Mouse (Mus musculus) embryonic facial prominence, embryonic 10.5 days (tissue): ENCODE results near the gene Ubald2. TPM values are rescaled to one million over a fixed set of nuclear protein-coding genes. Genes with fewer than 3 reads are reported as not detected.

ENCODE experiments used
- DNase-seq: peaks from one replicate; pipeline ENCODE4 v3.0.0-alpha.2; 2017; ENCODE audit warnings: low spot score
- H3K27ac ChIP-seq: fragments of 300-500 bp; sonication (generic); replicated peaks from 2 replicates; pipeline ENCODE4 v1.5.1; 2016; ENCODE audit warnings: mild to moderate bottlenecking
- H3K27me3 ChIP-seq: fragments of 300-500 bp; sonication (generic); replicated peaks from 2 replicates; pipeline ENCODE4 v1.6.1; 2016; ENCODE audit warnings: low read depth, mild to moderate bottlenecking; ENCODE audit not compliant: poor library complexity, severe bottlenecking
- H3K36me3 ChIP-seq: fragments of 300-500 bp; sonication (generic); replicated peaks from 2 replicates; pipeline ENCODE4 v1.6.1; 2016; ENCODE audit warnings: mild to moderate bottlenecking, moderate library complexity
- H3K4me1 ChIP-seq: fragments of 300-500 bp; sonication (generic); 2 replicates; pipeline ENCODE4 v1.6.1; 2016
- H3K4me3 ChIP-seq: fragments of 300-500 bp; sonication (generic); 2 replicates; pipeline ENCODE4 v1.5.1; 2016; ENCODE audit warnings: mild to moderate bottlenecking, moderate library complexity
- H3K9me3 ChIP-seq: fragments of 300-500 bp; sonication (generic); 2 replicates; pipeline ENCODE4 v1.6.1; 2016; ENCODE audit warnings: mild to moderate bottlenecking
- WGBS: fragments of 180-500 bp; shearing (Covaris S2); methylation state at CpG from one replicate; pipeline ENCODE4 v1.1.7; 2016; 5-methylcytosine and 5-hydroxymethylcytosine counted together
- polyA plus RNA-seq: library from polyadenylated mRNA; unstranded; fragments of >200 nt; fragmentation: Nextera tagmentation; extraction: Ambion mirVana; gene quantifications from 2 replicates; pipeline ENCODE4 v1.2.1, GENCODE M21; 2016

Gene Ubald2
- polyA plus RNA-seq, 1 experiment from 2014 or later: 43.7 TPM

DNA sequence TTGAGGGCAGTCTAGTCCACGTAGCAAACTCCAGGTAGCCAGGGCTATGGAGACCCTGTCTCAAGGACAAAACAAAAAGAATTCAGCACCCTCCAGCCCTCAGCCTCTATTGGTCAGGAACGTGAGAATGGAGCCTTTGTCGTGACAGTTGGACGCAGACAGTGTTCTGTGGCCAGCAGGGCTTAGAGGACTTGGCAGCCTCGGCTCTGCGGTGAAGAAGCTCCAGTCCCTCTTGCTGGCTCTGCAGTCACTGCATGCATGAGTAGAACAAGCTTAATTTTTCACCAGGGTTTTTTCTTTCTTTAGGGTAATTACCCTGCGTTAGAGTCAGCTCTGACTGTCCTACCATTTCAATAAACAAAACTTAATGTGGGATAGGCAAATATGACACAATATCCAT, 47.9 kb downstream of the Ubald2 start:
- H3K36me3 ChIP-seq: peaks cover 100% of the 10 kb centered on the region
- no peak overlapping the region for H3K27ac ChIP-seq
- peaks cover 20% of the 10 kb centered on the region for H3K4me1 ChIP-seq
- H3K4me3 ChIP-seq: no peak overlapping the region
- DNase-seq: no peak
- H3K9me3 ChIP-seq: 0 out of 2 replicates have a peak, but pooled peaks cover 3% of the 10 kb centered on the region
- 81% methylated on average over 7 of the region's 7 CpGs for WGBS
- no peaks in the 10 kb centered on the region for H3K27me3 ChIP-seq

DNA sequence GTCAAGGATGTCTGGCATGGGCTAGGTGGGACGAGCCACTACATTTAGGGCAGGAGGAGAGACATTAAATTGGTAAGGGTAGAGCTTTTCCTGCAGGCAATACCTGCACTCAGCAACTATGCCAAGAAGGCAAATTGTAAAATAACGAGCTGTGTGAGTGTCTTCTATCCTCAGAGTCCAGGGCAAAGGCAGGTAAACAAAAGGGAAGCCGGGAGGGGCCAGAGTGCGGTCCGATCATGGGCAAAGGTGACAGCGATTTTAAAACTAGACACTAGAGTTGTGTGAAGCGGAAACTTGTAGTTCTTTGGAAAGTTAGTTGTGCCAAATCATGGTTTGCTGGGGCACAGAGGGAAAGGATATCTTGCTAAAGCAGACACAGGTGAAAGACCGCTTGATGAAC, 50.4 kb downstream of the Ubald2 start:
- H3K36me3 ChIP-seq: peaks cover 96% of the 10 kb centered on the region
- H3K27ac ChIP-seq: no peak overlapping the region
- DNase-seq: no peak
- no peaks in the 10 kb centered on the region for H3K27me3 ChIP-seq
- H3K4me3 ChIP-seq: no peak overlapping the region
- peaks cover 17% of the 10 kb centered on the region for H3K4me1 ChIP-seq
- 0 out of 2 replicates have a peak, but pooled peaks cover 5% of the 10 kb centered on the region for H3K9me3 ChIP-seq
- WGBS: 93% methylated on average over 8 of the region's 8 CpGs

DNA sequence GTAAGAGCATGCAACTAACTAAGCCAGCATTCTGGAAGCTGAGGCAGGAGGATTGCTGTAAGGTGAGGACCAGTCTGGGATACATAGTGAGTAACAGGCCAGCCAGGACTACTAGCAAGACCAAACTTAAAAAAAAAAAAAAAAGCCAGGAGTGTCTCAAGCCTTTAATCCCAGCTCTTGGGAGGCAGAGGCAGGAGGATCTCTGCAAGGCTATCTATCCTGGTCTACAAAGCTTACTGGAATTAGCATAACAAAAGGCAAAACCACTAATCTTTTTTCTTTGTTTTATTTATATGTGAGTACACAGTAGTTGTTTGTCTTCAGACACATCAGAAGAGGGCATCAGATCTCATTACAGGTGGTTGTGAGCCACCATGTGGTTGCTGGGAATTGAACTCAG, 54.3 kb downstream of the Ubald2 start:
- Histone ChIP-seq H3K36me3 (peaks cover 56% of the 10 kb centered on the region), H3K9me3 (0 out of 2 replicates have a peak, but pooled peaks cover 2% of the 10 kb centered on the region), H3K27me3 (no peaks in the 10 kb centered on the region), H3K27ac (no peak overlapping the region), H3K4me1 (peaks cover 11% of the 10 kb centered on the region), H3K4me3 (no peak overlapping the region)
- no peak for DNase-seq

Other genes with a start within 250 kb of the Ubald2 start
- 62.7 and 65.6 TPM in 2 replicates for gene Ten1, start 235.2 kb upstream of the Ubald2 start, polyA plus RNA-seq
- gene Acox1, start 235.0 kb upstream of the Ubald2 start, polyA plus RNA-seq: 17.7 and 18.8 TPM in 2 replicates
- 1.0 and 1.3 TPM in 2 replicates for gene Evpl, start 196.0 kb upstream of the Ubald2 start, polyA plus RNA-seq
- gene Srp68, start 159.9 kb upstream of the Ubald2 start, polyA plus RNA-seq: 104 TPM in 2 replicates
- gene Galr2, start 153.2 kb upstream of the Ubald2 start, polyA plus RNA-seq: 0.25 and 0.39 TPM in 2 replicates
- gene Exoc7, start 126.9 kb upstream of the Ubald2 start, polyA plus RNA-seq: 55.4 and 59.7 TPM in 2 replicates
- 2.3 and 3.3 TPM in 2 replicates for gene Foxj1, start 98.7 kb upstream of the Ubald2 start, polyA plus RNA-seq
- 12.7 and 15.7 TPM in 2 replicates for gene Rnf157, start 21.1 kb upstream of the Ubald2 start, polyA plus RNA-seq
- 0.23 and 0.44 TPM in 2 replicates for gene Qrich2, start 32.1 kb downstream of the Ubald2 start, polyA plus RNA-seq
- gene Prpsap1, start 60.1 kb downstream of the Ubald2 start, polyA plus RNA-seq: 233 and 242 TPM in 2 replicates
- gene Sphk1, start 96.8 kb downstream of the Ubald2 start, polyA plus RNA-seq: 5.9 and 6.5 TPM in 2 replicates
- gene Ube2o, start 147.4 kb downstream of the Ubald2 start, polyA plus RNA-seq: 12.0 and 12.4 TPM in 2 replicates
- gene Aanat, start 152.3 kb downstream of the Ubald2 start, polyA plus RNA-seq: not detected in 2 replicates
- gene Rhbdf2, start 192.9 kb downstream of the Ubald2 start, polyA plus RNA-seq: 5.5 and 6.1 TPM in 2 replicates
- 0.76 and 1.2 TPM in 2 replicates for gene Prcd, start 219.4 kb downstream of the Ubald2 start, polyA plus RNA-seq
- 5.0 and 5.7 TPM in 2 replicates for gene Cygb, start 220.2 kb downstream of the Ubald2 start, polyA plus RNA-seq